Mouse (Mus musculus) MEL (cell line): ENCODE measurements around the gene Tnnc2. TPM values are rescaled to one million over a fixed set of nuclear protein-coding genes. Genes with fewer than 3 reads are reported as not detected.
A peak's percentile ranks its signal among the peaks of the same experiment; 100 is the strongest.

Experiments
- DNase-seq: peaks from one replicate; pipeline ENCODE4 v3.0.0; 2011; ENCODE audit warnings: low read depth, low spot score
- H3K27ac ChIP-seq: 2 replicates; pipeline ENCODE4 v1.5.1; 2012; ENCODE audit warnings: low read depth, mild to moderate bottlenecking, control low read depth, low read length, moderate library complexity; ENCODE audit not compliant: control insufficient read depth
- H3K27me3 ChIP-seq, 2 experiments: fragments of 150-350 bp in 1 of 2; sonication (generic) in 1 of 2; 2 replicates each; pipeline ENCODE4 v1.6.1; 2012; ENCODE audit warnings: low read length in 2 of 2, mild to moderate bottlenecking in 2 of 2, improper control_type of control experiment in 1 of 2, moderate library complexity in 1 of 2; ENCODE audit not compliant: insufficient read depth in 2 of 2, control insufficient read depth in 1 of 2
- H3K36me3 ChIP-seq, 2 experiments: 2 replicates each; pipeline ENCODE4 v1.6.1; 2012 to 2014; ENCODE audit warnings: low read length in 2 of 2, improper control_type of control experiment in 1 of 2, inconsistent platforms in 1 of 2, mild to moderate bottlenecking in 1 of 2; ENCODE audit not compliant: insufficient read depth in 2 of 2, control insufficient read depth in 1 of 2
- H3K4me1 ChIP-seq, 2 experiments: fragments of 150-350 bp in 1 of 2; sonication (generic) in 1 of 2; 2 replicates each; pipeline ENCODE4 v1.6.1; 2012; ENCODE audit warnings: low read length in 2 of 2, improper control_type of control experiment in 1 of 2, mild to moderate bottlenecking in 1 of 2; ENCODE audit not compliant: insufficient read depth in 2 of 2, control insufficient read depth in 1 of 2
- H3K4me3 ChIP-seq, 2 experiments: fragments of 150-350 bp in 1 of 2; sonication (generic) in 1 of 2; 2 replicates each; pipeline ENCODE4 v1.5.1; 2012; ENCODE audit warnings: low read depth in 2 of 2, low read length in 2 of 2, mild to moderate bottlenecking in 2 of 2, moderate library complexity in 2 of 2, control low read depth in 1 of 2, improper control_type of control experiment in 1 of 2; ENCODE audit not compliant: control insufficient read depth in 1 of 2, insufficient read depth in 1 of 2
- H3K79me2 ChIP-seq: 2 replicates; pipeline ENCODE4 v1.6.1; 2012; ENCODE audit warnings: mild to moderate bottlenecking, low read length, moderate library complexity; ENCODE audit not compliant: control insufficient read depth, poor library complexity, insufficient read depth
- H3K9ac ChIP-seq: 2 replicates; pipeline ENCODE4 v1.6.1; 2012; ENCODE audit warnings: low read depth, mild to moderate bottlenecking, control low read depth, low read length, moderate library complexity; ENCODE audit not compliant: control insufficient read depth, poor library complexity, severe bottlenecking
- H3K9me3 ChIP-seq: fragments of 150-350 bp; sonication (generic); replicated peaks from 2 replicates; pipeline ENCODE4 v1.6.1; 2012; ENCODE audit warnings: mild to moderate bottlenecking, low read length, improper control_type of control experiment, moderate library complexity; ENCODE audit not compliant: insufficient read depth
- BHLHE40 ChIP-seq: IDR thresholded peaks from 2 replicates; pipeline ENCODE4 v1.6.1; 2012; ENCODE audit warnings: low read depth, mild to moderate bottlenecking, inconsistent platforms, low read length, improper control_type of control experiment, borderline replicate concordance
- CTCF ChIP-seq, 3 experiments: IDR thresholded peaks in 2 of 3; conservative IDR thresholded peaks in 1 of 3; 2 replicates each; pipeline ENCODE4 v1.5.1; 2011 to 2012; ENCODE audit warnings: low read length in 3 of 3, low read depth in 2 of 3, mild to moderate bottlenecking in 2 of 3, improper control_type of control experiment in 1 of 3, inconsistent platforms in 1 of 3, mixed read lengths in 1 of 3, moderate library complexity in 1 of 3; ENCODE audit not compliant: control insufficient read depth in 1 of 3, insufficient read depth in 1 of 3, poor library complexity in 1 of 3, severe bottlenecking in 1 of 3
- ELF1 ChIP-seq: IDR thresholded peaks from 2 replicates; pipeline ENCODE4 v1.6.1; 2014; ENCODE audit warnings: low read depth, mild to moderate bottlenecking, inconsistent platforms, low read length, improper control_type of control experiment, moderate library complexity
- EP300 ChIP-seq, 2 experiments: IDR thresholded peaks; 2 replicates each; pipeline ENCODE4 v1.6.1; 2011; ENCODE audit warnings: improper control_type of control experiment in 2 of 2, low read length in 2 of 2, low read depth in 1 of 2, mild to moderate bottlenecking in 1 of 2
- ETS1 ChIP-seq: IDR thresholded peaks from 2 replicates; pipeline ENCODE4 v1.6.1; 2012; ENCODE audit warnings: low read depth, mild to moderate bottlenecking, inconsistent platforms, low read length, improper control_type of control experiment, moderate library complexity
- GATA1 ChIP-seq: IDR thresholded peaks from 2 replicates; pipeline ENCODE4 v1.6.1; 2011; ENCODE audit warnings: low read depth, low read length, improper control_type of control experiment
- JUND ChIP-seq: IDR thresholded peaks from 2 replicates; pipeline ENCODE4 v1.6.1; 2011; ENCODE audit warnings: low read depth, mild to moderate bottlenecking, improper control_type of control experiment, low read length
- MAFK ChIP-seq: IDR thresholded peaks from 2 replicates; pipeline ENCODE4 v1.6.1; 2011; ENCODE audit warnings: low read depth, mild to moderate bottlenecking, low read length, improper control_type of control experiment, borderline replicate concordance
- MAX ChIP-seq: IDR thresholded peaks from 2 replicates; pipeline ENCODE4 v1.6.1; 2011; ENCODE audit warnings: low read length, improper control_type of control experiment
- MAZ ChIP-seq: IDR thresholded peaks from 2 replicates; pipeline ENCODE4 v1.6.1; 2012; ENCODE audit warnings: low read depth, mild to moderate bottlenecking, inconsistent platforms, low read length, improper control_type of control experiment
- MEF2A ChIP-seq: IDR thresholded peaks from 2 replicates; pipeline ENCODE4 v1.6.1; 2014; ENCODE audit warnings: low read depth, mild to moderate bottlenecking, inconsistent platforms, low read length, improper control_type of control experiment; ENCODE audit not compliant: poor library complexity, insufficient replicate concordance, severe bottlenecking; ENCODE audit errors: extremely low read depth
- MXI1 ChIP-seq: IDR thresholded peaks from 2 replicates; pipeline ENCODE4 v1.6.1; 2011; ENCODE audit warnings: mild to moderate bottlenecking, low read depth, low read length, improper control_type of control experiment
- MYB ChIP-seq: IDR thresholded peaks from 2 replicates; pipeline ENCODE4 v1.6.1; 2011; ENCODE audit warnings: mild to moderate bottlenecking, low read depth, low read length, improper control_type of control experiment
- NRF1 ChIP-seq: IDR thresholded peaks from 2 replicates; pipeline ENCODE4 v1.6.1; 2014; ENCODE audit warnings: low read depth, mild to moderate bottlenecking, inconsistent platforms, low read length, improper control_type of control experiment, moderate library complexity; ENCODE audit not compliant: poor library complexity, insufficient read depth, severe bottlenecking
- RCOR1 ChIP-seq: IDR thresholded peaks from 2 replicates; pipeline ENCODE4 v1.6.1; 2012; ENCODE audit warnings: low read depth, mild to moderate bottlenecking, inconsistent platforms, low read length, improper control_type of control experiment
- SIN3A ChIP-seq: IDR thresholded peaks from 2 replicates; pipeline ENCODE4 v1.6.1; 2012; ENCODE audit warnings: low read length, improper control_type of control experiment, inconsistent platforms
- TAL1 ChIP-seq: IDR thresholded peaks from 2 replicates; pipeline ENCODE4 v1.6.1; 2012; ENCODE audit warnings: mild to moderate bottlenecking, inconsistent platforms, low read length, moderate library complexity, mixed read lengths
- TCF12 ChIP-seq: IDR thresholded peaks from 2 replicates; pipeline ENCODE4 v1.6.1; 2014; ENCODE audit warnings: low read depth, mild to moderate bottlenecking, inconsistent platforms, low read length, improper control_type of control experiment, moderate library complexity
- USF1 ChIP-seq: IDR thresholded peaks from 2 replicates; pipeline ENCODE4 v1.6.1; 2014; ENCODE audit warnings: low read depth, mild to moderate bottlenecking, inconsistent platforms, low read length, improper control_type of control experiment, moderate library complexity
- ZC3H11A ChIP-seq: IDR thresholded peaks from 2 replicates; pipeline ENCODE4 v1.6.1; 2012; ENCODE audit warnings: low read depth, mild to moderate bottlenecking, inconsistent platforms, low read length, improper control_type of control experiment
- ZKSCAN1 ChIP-seq: IDR thresholded peaks from 2 replicates; pipeline ENCODE4 v1.6.1; 2012; ENCODE audit warnings: low read depth, mild to moderate bottlenecking, inconsistent platforms, low read length, improper control_type of control experiment, moderate library complexity
- ZMIZ1 ChIP-seq: IDR thresholded peaks from 2 replicates; pipeline ENCODE4 v1.6.1; 2012; ENCODE audit warnings: low read depth, mild to moderate bottlenecking, inconsistent platforms, low read length, improper control_type of control experiment, moderate library complexity
- ZNF384 ChIP-seq: IDR thresholded peaks from 2 replicates; pipeline ENCODE4 v1.6.1; 2012; ENCODE audit warnings: low read depth, mild to moderate bottlenecking, inconsistent platforms, low read length, improper control_type of control experiment
- polyA plus RNA-seq, 2 experiments: library from polyadenylated mRNA; stranded (reverse) in 1 of 2; unstranded in 1 of 2; fragments of >175 nt in 1 of 2; fragments of >200 nt in 1 of 2; gene quantifications; 2 replicates each; pipeline versions ENCODE4 v1.2.1 to v1.2.4; 2012; ENCODE audit warnings: low replicate concordance in 2 of 2, low read depth in 1 of 2; ENCODE audit not compliant: insufficient read length in 2 of 2, insufficient read depth in 1 of 2, missing spikeins in 1 of 2
- total RNA-seq: library from RNA; depleted of rRNA; stranded (reverse); fragments of 300-350 nt; gene quantifications from 2 replicates; pipeline ENCODE4 v1.2.3, GENCODE M21; 2012

Gene Tnnc2
- total and polyA plus RNA-seq, 3 experiments: not detected

- H3K36me3 ChIP-seq: peaks cover 0 to 10% of the 10 kb centered on the region in 2 experiments; a peak in 2 of 4 replicates
- DNase-seq: no peak
- H3K4me1 ChIP-seq: peaks cover 6 to 16% of the 10 kb centered on the region in 2 experiments
- no peaks in the 10 kb centered on the region for H3K79me2 ChIP-seq
- H3K27ac ChIP-seq: no peak overlapping the region
- no peaks in the 10 kb centered on the region for H3K9me3 ChIP-seq
- no peaks in the 10 kb centered on the region for H3K27me3 ChIP-seq
- H3K9ac ChIP-seq: no peak overlapping the region
- H3K4me3 ChIP-seq: no peak overlapping the region
- TF ChIP-seq USF1 (no peak), MAZ (no peak), GATA1 (no peak), MXI1 (no peak), ZC3H11A (no peak), RCOR1 (no peak), JUND (no peak), ZNF384 (no peak), TAL1 (no peak), MAFK (no peak), BHLHE40 (no peak), MYB (no peak), MAX (no peak), ELF1 (no peak), ZMIZ1 (no peak), SIN3A (no peak), NRF1 (no peak)
- TF ChIP-seq, all 39 proteins: peak for 0
Measured at GRCm38 (mm10) chr2:164817206-164817605, 37.4 kb upstream of the Tnnc2 start.

- Histone ChIP-seq H3K9ac (peak overlapping the region; percentile 41), H3K4me1 (peaks cover 6 to 10% of the 10 kb centered on the region in 2 experiments), H3K79me2 (no peaks in the 10 kb centered on the region), H3K27me3 (no peaks in the 10 kb centered on the region), H3K4me3 (peak overlapping the region; percentile 37 to 42), H3K27ac (peak overlapping the region; percentile 80), H3K36me3 (peaks cover 0 to 7% of the 10 kb centered on the region in 2 experiments; a peak in 2 of 4 replicates), H3K9me3 (no peaks in the 10 kb centered on the region)
- TF ChIP-seq RCOR1: no peak
- TF ChIP-seq CTCF (IDR thresholded peaks at IDR 0.05 in 2 of 3, conservative IDR thresholded peaks at IDR 0.05 in 1 of 3; ENCODE audit: control insufficient read depth in 1 of 3, insufficient read depth in 1 of 3, low read depth in 2 of 3, low read length in 3 of 3, poor library complexity in 1 of 3, severe bottlenecking in 1 of 3): no peak
- peak; percentile 74 for TF ChIP-seq TCF12
- TF ChIP-seq TAL1: peak; percentile 77
- TF ChIP-seq GATA1: peak; percentile 86
- peak; percentile 44 to 76 for TF ChIP-seq EP300 (IDR thresholded peaks at IDR 0.05; ENCODE audit: low read depth in 1 of 2, low read length in 2 of 2)
- no peak for TF ChIP-seq MAZ
- no peak for TF ChIP-seq ZKSCAN1
- peak; percentile 83; the same call in 1 of the 2 replicates for TF ChIP-seq MEF2A
- peak; percentile 57; the same call in 1 of the 2 replicates for TF ChIP-seq ETS1
- peak; percentile 82 for DNase-seq
Measured at GRCm38 (mm10) chr2:164815821-164816220, 36.1 kb upstream of the Tnnc2 start.
